Mouse (Mus musculus): Measurements from ENCODE around the gene Arhgdib. TPM values are rescaled to one million over a fixed set of nuclear protein-coding genes. Genes with fewer than 3 reads are reported as not detected.
A peak's percentile ranks its signal among the peaks of the same experiment; 100 is the strongest.

The Arhgdib gene
- 551 and 575 TPM in 2 replicates for total RNA-seq (2017)

- ATAC-seq (replicated peaks; ENCODE audit: low read depth, poor library complexity, severe bottlenecking): peak; percentile 43
These were observed at the start of gene Arhgdib for GRCm38 (mm10) chr6:136941051-136942021. TSS of gene Arhgdib (minus strand) at chr6:136941899.

- no peak for ATAC-seq (replicated peaks; ENCODE audit: low read depth, poor library complexity, severe bottlenecking)
These were observed 48.9 kb upstream of the Arhgdib start for GRCm38 (mm10) chr6:136990557-136990956.

GRCm38 (mm10) chr6:136989824-136990497, 48.3 kb upstream of the Arhgdib start:
- peak; percentile 37; the same call in 1 of the 2 replicates for ATAC-seq (replicated peaks; ENCODE audit: low read depth, poor library complexity, severe bottlenecking)

- ATAC-seq (replicated peaks; ENCODE audit: low read depth, poor library complexity, severe bottlenecking): peak; percentile 84
These were observed 46.9 kb upstream of the Arhgdib start for GRCm38 (mm10) chr6:136988536-136989060.

- ATAC-seq (replicated peaks; ENCODE audit: low read depth, poor library complexity, severe bottlenecking): no peak
These were observed 45.0 kb upstream of the Arhgdib start for GRCm38 (mm10) chr6:136986718-136987117.

- ATAC-seq (replicated peaks; ENCODE audit: low read depth, poor library complexity, severe bottlenecking): no peak
These were observed 44.3 kb upstream of the Arhgdib start for GRCm38 (mm10) chr6:136986019-136986418.

GRCm38 (mm10) chr6:136983201-136983600, 41.5 kb upstream of the Arhgdib start:
- ATAC-seq (replicated peaks; ENCODE audit: low read depth, poor library complexity, severe bottlenecking): no peak

GRCm38 (mm10) chr6:136982581-136982980, 40.9 kb upstream of the Arhgdib start:
- no peak for ATAC-seq (replicated peaks; ENCODE audit: low read depth, poor library complexity, severe bottlenecking)

GRCm38 (mm10) chr6:136980331-136980746, 38.6 kb upstream of the Arhgdib start:
- peak; percentile 52 for ATAC-seq (replicated peaks; ENCODE audit: low read depth, poor library complexity, severe bottlenecking)

GRCm38 (mm10) chr6:136979274-136980082, 37.8 kb upstream of the Arhgdib start:
- ATAC-seq (replicated peaks; ENCODE audit: low read depth, poor library complexity, severe bottlenecking): peak; percentile 95

GRCm38 (mm10) chr6:136968877-136969276, 27.2 kb upstream of the Arhgdib start:
- 0 out of 2 replicates have a peak, but pooled peaks have one; percentile 30 for ATAC-seq (replicated peaks; ENCODE audit: low read depth, poor library complexity, severe bottlenecking)

- peak; percentile 14; the same call in 1 of the 2 replicates for ATAC-seq (replicated peaks; ENCODE audit: low read depth, poor library complexity, severe bottlenecking)
These were observed 25.8 kb upstream of the Arhgdib start for GRCm38 (mm10) chr6:136967466-136967865.

GRCm38 (mm10) chr6:136965912-136966311, 24.2 kb upstream of the Arhgdib start:
- no peak for ATAC-seq (replicated peaks; ENCODE audit: low read depth, poor library complexity, severe bottlenecking)

GRCm38 (mm10) chr6:136964609-136965510, 23.2 kb upstream of the Arhgdib start:
- ATAC-seq (replicated peaks; ENCODE audit: low read depth, poor library complexity, severe bottlenecking): peak; percentile 63

- ATAC-seq (replicated peaks; ENCODE audit: low read depth, poor library complexity, severe bottlenecking): no peak
These were observed 21.3 kb upstream of the Arhgdib start for GRCm38 (mm10) chr6:136962957-136963356.

- no peak for ATAC-seq (replicated peaks; ENCODE audit: low read depth, poor library complexity, severe bottlenecking)
These were observed 17.4 kb upstream of the Arhgdib start for GRCm38 (mm10) chr6:136959131-136959530.

GRCm38 (mm10) chr6:136957062-136957461, 15.4 kb upstream of the Arhgdib start:
- peak; percentile 70 for ATAC-seq (replicated peaks; ENCODE audit: low read depth, poor library complexity, severe bottlenecking)

- no peak for ATAC-seq (replicated peaks; ENCODE audit: low read depth, poor library complexity, severe bottlenecking)
These were observed 13.5 kb upstream of the Arhgdib start for GRCm38 (mm10) chr6:136955240-136955639.

- no peak for ATAC-seq (replicated peaks; ENCODE audit: low read depth, poor library complexity, severe bottlenecking)
These were observed 13.0 kb upstream of the Arhgdib start for GRCm38 (mm10) chr6:136954715-136955114.

Measured in common myeloid progenitor, adult 5-6 weeks (primary cell).